Mouse (Mus musculus) heart, embryonic 16.5 days (tissue): ENCODE data around the gene Ntf5. TPM values are rescaled to one million over a fixed set of nuclear protein-coding genes. Genes with fewer than 3 reads are reported as not detected.
"Not testable (repeated sequence)": the region's sequence is repeated elsewhere in the genome, so short reads cannot be mapped to it uniquely, and the experiment has no call there.

ENCODE experiments used
- ATAC-seq: fragments of 200-750 bp; cut with Nextera tagmentation; replicated peaks from 2 replicates; pipeline ENCODE4 v1.8.0; 2017; ENCODE audit warnings: moderate number of reproducible peaks; ENCODE audit not compliant: insufficient read depth, low FRiP score; ENCODE audit errors: extremely low read depth
- H3K27ac ChIP-seq: fragments of 300-500 bp; sonication (generic); 2 replicates; pipeline ENCODE4 v1.5.1; 2014; ENCODE audit warnings: mild to moderate bottlenecking, low read length, control low read depth, moderate library complexity
- H3K27me3 ChIP-seq: fragments of 300-500 bp; sonication (generic); 2 replicates; pipeline ENCODE4 v1.6.1; 2014; ENCODE audit warnings: low read length, mixed read lengths; ENCODE audit not compliant: control insufficient read depth, insufficient read depth
- H3K36me3 ChIP-seq: fragments of 300-500 bp; sonication (generic); 2 replicates; pipeline ENCODE4 v1.6.1; 2014; ENCODE audit not compliant: control insufficient read depth, insufficient read depth
- H3K4me1 ChIP-seq: fragments of 300-500 bp; sonication (generic); 2 replicates; pipeline ENCODE4 v1.6.1; 2014; ENCODE audit warnings: low read length, mixed read lengths; ENCODE audit not compliant: control insufficient read depth, insufficient read depth
- H3K4me2 ChIP-seq: fragments of 300-500 bp; sonication (generic); 2 replicates; pipeline ENCODE4 v1.6.1; 2014; ENCODE audit warnings: low read depth, mild to moderate bottlenecking, control low read depth, low read length
- H3K4me3 ChIP-seq: fragments of 300-500 bp; sonication (generic); 2 replicates; pipeline ENCODE4 v1.5.1; 2014; ENCODE audit warnings: mild to moderate bottlenecking, control low read depth, low read length
- H3K9ac ChIP-seq: fragments of 300-500 bp; sonication (generic); 2 replicates; pipeline ENCODE4 v1.6.1; 2014; ENCODE audit warnings: low read length, control low read depth
- H3K9me3 ChIP-seq: fragments of 300-500 bp; sonication (generic); replicated peaks from 2 replicates; pipeline ENCODE4 v1.6.1; 2016; ENCODE audit warnings: low read length; ENCODE audit not compliant: control insufficient read depth
- WGBS: fragments of 180-500 bp; shearing (Covaris S2); extraction: QIAGEN DNeasy Blood & Tissue Kit; methylation state at CpG from one replicate; pipeline ENCODE4 v1.1.7; 2014; 5-methylcytosine and 5-hydroxymethylcytosine counted together
- polyA plus RNA-seq: library from polyadenylated mRNA; unstranded; fragments of >200 nt; fragmentation: Nextera tagmentation; extraction: Ambion mirVana; gene quantifications from 2 replicates; pipeline ENCODE4 v1.2.1, GENCODE M21; 2015

Ntf5 gene
- polyA plus RNA-seq, 1 experiment from 2014 or later = 1.1 TPM

DNA sequence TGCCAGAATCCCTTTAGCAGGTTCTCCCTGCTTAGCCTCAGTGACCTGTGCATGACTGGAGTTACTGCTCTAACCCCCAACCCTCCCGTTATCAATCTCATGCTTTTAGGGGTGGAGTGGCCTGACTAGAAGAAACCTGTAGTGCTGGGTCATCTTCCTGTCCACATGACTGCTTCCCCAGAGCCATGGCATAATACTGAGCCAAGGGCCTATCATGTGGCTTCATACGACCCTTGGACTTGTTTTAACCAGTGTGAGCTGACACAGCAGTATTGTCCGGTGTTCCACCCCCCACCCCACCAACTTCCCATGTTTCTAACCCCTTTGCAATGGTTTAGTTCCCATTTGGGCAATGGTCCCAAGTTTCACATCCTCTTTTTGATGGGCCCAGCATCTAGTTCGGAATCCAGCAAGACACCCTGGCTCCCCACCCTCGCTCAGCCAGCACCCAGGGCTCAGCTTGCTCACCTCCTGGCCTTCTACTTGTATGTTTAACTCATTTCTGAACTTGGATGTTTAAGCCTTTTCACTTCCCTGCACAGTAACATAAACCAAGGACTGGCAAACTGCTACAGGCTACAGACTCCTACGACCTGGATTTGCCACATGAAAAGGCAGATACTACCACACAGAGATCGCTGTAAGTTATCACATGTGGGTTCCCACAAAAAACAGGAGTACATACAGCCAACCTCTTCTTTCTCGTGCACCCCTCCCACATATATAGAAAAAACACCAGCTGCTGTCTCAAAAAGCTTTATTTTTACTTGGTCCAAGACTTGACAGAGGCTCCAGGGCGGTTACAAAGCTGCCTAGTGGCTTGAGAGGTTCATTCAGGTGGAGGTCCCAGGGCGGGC lies 43.9 kb downstream of the Ntf5 start:
- no peaks in the 10 kb centered on the region for H3K9me3 ChIP-seq
- peaks cover 39% of the 10 kb centered on the region for H3K36me3 ChIP-seq
- H3K9ac ChIP-seq = peak overlapping the region; percentile 92
- no peaks in the 10 kb centered on the region for H3K27me3 ChIP-seq
- H3K4me3 ChIP-seq = peak overlapping the region; percentile 70
- peaks cover 36% of the 10 kb centered on the region for H3K4me1 ChIP-seq
- H3K4me2 ChIP-seq = peak overlapping the region; percentile 71
- WGBS = 46% methylated on average over 10 of the region's 10 CpGs
- no peak for ATAC-seq
- peak overlapping the region; percentile 68 for H3K27ac ChIP-seq

DNA sequence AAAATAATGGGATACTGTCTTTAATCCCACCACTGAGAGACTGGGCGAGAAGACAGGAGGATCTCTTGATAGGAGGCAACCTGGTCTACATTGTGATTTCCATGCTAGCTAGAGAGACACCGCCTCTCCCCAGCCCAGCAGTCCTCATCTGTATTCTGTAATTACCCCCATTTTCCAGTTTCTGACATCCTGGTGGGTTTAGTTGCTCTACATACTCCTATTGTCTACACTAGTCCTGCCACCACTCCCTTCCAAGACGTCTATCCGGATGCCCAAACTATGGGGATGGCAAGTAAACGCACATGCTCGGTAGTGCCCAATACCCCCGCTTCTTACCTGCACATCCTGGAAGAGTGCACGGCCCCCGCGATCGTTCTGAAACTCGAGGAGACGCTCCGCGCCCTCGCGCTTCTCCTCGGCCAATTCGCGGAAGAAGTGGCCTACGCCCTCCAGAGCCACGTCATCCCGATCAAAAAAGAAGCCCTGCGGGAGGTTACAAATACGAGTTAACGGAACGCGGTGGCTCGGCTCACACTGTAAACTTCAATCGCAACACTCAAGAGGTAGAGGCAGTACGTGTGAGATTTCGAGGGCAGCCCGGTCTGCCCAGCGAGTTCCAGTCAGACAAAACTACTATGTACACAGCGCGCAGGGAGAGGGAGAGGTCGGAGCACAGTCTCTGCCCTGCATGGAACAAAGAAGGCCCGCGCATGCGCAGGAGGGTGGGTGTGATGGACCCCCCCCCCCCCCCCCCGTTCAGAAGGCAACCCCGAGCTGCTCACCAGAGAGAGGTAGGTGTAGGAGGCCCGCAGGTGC lies 45.5 kb downstream of the Ntf5 start:
- Histone ChIP-seq H3K27ac (peak overlapping the region; percentile 95), H3K9ac (peak overlapping the region; percentile 92), H3K4me2 (peak overlapping the region; percentile 71), H3K36me3 (peaks cover 44% of the 10 kb centered on the region), H3K4me1 (peaks cover 36% of the 10 kb centered on the region), H3K27me3 (no peaks in the 10 kb centered on the region), H3K9me3 (no peaks in the 10 kb centered on the region), H3K4me3 (peak overlapping the region; percentile 70)
- ATAC-seq = peak; percentile 62
- under 1% methylated on average over 42 of the region's 43 CpGs for WGBS

DNA sequence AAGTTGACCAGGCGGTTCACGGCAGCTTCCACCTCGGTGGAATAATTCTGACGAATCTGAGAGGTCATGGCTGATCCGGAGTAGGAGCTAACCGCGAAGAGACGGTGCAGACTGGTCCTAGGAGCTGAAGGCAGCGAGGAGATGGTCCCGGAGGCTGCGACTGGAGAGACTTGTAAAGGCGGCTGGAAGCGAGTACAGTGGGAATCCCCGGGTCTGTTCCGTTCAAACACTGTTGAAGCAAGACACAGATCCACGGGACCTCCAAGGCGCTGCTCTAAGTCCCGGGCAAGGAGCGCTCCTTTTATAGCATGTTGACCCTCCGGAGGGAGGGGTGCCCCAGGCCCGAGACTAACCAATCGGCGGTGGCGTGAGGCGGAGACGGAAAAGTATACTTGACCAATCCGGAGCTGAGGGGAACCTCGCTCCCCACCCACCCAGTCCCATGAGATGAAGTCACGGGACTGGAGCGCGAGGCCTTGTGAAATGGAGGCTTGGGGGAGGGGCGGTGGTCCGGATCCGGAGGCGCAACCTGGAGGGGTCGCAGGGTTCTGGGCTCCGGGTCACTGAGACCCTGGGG lies 46.2 kb downstream of the Ntf5 start, which contains the start of gene Ftl1:
Gene Ftl1 (minus strand): TSS at position 321 of the 577 bp plus-strand sequence.
- peak within 1 kb of the TSS; percentile 95 for H3K27ac ChIP-seq
- under 1% methylated on average over 25 of the region's 37 CpGs for WGBS
- H3K27me3 ChIP-seq, H3K9me3 ChIP-seq: not testable (repeated sequence)
- peak within 1 kb of the TSS; percentile 92 for H3K9ac ChIP-seq
- H3K4me1 ChIP-seq = peaks cover 36% of the 10 kb centered on the region
- H3K4me2 ChIP-seq = peak within 1 kb of the TSS; percentile 74
- peak; percentile 95 for ATAC-seq
- peaks cover 39% of the 10 kb centered on the region for H3K36me3 ChIP-seq
- peak within 1 kb of the TSS; percentile 70 for H3K4me3 ChIP-seq

DNA sequence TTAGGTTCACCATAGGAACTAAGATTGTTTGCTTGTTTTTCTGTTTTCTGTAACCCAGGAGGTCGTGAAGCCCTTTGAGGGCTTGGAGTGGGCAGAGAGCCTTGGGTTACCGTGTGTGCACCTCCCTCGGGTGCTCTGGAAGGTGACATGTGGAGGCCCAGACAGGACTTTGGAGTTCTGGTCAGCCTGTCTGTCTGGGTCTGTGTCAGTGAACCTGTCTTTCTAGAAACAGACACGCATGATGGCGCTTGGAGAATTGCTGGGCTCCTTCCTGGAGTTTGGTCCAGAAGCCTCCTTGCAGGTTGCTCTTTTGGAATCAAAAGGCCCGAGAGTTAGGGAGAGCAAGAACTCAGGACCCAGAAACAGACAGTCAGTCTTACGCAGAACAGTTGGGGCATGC lies 46.9 kb downstream of the Ntf5 start:
- no peak for ATAC-seq
- H3K4me1 ChIP-seq = peaks cover 36% of the 10 kb centered on the region

DNA sequence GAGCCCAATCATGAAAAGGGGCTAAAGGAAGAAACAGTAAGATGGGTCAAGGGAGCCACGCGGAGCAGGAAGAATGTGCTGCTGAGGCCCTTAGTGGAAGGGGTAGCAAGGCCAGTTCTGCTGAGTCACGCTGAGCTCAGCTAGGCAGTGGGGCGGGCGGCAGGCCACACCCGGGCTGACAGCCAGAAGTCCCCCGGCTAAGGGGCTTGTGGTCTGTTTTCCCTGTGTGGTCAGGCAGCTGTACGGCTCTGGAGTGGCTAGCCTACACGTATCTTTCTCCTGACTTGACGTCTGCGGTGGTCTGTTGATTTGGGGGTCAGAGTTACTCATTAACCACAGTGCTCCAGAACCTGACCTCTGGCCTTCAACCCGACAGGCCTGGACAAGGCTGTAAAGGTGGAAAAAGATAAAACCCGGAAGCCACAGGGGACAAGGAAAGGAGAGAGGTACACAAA lies 47.4 kb downstream of the Ntf5 start:
- H3K9ac ChIP-seq = peak overlapping the region; percentile 75
- peak overlapping the region; percentile 21 for H3K4me2 ChIP-seq
- WGBS = 9% methylated on average over 13 of the region's 13 CpGs
- peak overlapping the region; percentile 90 for H3K27ac ChIP-seq
- H3K27me3 ChIP-seq = no peaks in the 10 kb centered on the region
- peaks cover 40% of the 10 kb centered on the region for H3K4me1 ChIP-seq
- no peak overlapping the region; the same call in 1 of the 2 replicates for H3K4me3 ChIP-seq
- no peaks in the 10 kb centered on the region for H3K9me3 ChIP-seq
- peaks cover 31% of the 10 kb centered on the region for H3K36me3 ChIP-seq
- 0 out of 2 replicates have a peak, but pooled peaks have one; percentile 5 for ATAC-seq

More for the DNA sequence above, 46.9 kb downstream of the Ntf5 start:
- Histone ChIP-seq H3K27ac (peak overlapping the region; percentile 90), H3K9ac (peak overlapping the region; percentile 75), H3K27me3 (no peaks in the 10 kb centered on the region), H3K36me3 (peaks cover 32% of the 10 kb centered on the region), H3K4me3 (peak overlapping the region; percentile 70), H3K4me2 (peak overlapping the region; percentile 74), H3K9me3 (no peaks in the 10 kb centered on the region)
- 67% methylated on average over 7 of the region's 7 CpGs for WGBS

DNA sequence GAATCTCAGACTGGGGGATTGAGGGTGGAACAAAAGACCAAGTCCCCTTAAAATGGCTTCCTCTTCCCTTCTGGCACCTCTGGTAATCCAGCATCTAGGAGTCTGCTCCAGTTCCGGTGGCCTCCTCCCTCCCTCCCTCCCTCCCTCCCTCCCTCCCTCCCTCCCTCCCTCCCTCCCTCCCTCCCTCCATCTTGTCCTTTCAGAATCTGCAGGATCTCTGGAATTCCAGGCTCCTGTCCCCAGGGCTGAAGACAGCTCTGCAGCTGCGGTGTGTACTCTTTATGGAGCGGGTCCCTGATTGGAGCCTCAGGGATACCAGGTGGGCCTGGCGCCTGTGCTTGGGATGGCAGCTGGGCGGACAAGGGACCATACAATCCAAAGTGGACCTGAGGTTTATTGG lies 47.8 kb downstream of the Ntf5 start:
- Histone ChIP-seq H3K4me2 (peak overlapping the region; percentile 21; the same call in 1 of the 2 replicates), H3K36me3 (peaks cover 31% of the 10 kb centered on the region), H3K27ac (peak overlapping the region; percentile 90), H3K9me3 (no peaks in the 10 kb centered on the region), H3K4me3 (no peak overlapping the region), H3K9ac (peak overlapping the region; percentile 75; the same call in 1 of the 2 replicates), H3K27me3 (no peaks in the 10 kb centered on the region), H3K4me1 (peaks cover 40% of the 10 kb centered on the region)
- ATAC-seq = no peak
- 50% methylated on average over 5 of the region's 5 CpGs for WGBS

DNA sequence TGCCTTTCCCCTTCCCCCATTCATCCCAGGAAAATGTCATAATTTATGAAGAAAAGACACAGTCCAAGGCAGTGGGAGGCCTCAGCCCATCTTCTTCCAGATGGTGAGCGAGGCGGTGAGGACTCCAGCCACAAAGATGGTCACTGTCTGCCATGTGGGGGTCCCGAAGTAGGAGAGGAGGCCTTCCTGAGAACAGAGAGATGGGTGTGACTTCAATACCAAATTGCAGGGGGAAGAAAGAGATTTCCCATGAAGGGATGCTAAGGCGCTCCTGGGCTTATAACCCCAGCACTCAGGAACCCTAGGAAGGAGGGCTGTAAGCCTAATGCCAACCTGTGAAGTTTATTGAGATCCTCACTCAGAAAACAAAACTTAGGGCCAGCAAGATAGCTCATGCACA lies 48.3 kb downstream of the Ntf5 start:
- 93% methylated on average over 4 of the region's 4 CpGs for WGBS
- Histone ChIP-seq H3K9ac (no peak overlapping the region), H3K27me3 (no peaks in the 10 kb centered on the region), H3K36me3 (peaks cover 31% of the 10 kb centered on the region), H3K9me3 (no peaks in the 10 kb centered on the region), H3K27ac (no peak overlapping the region; the same call in 1 of the 2 replicates), H3K4me3 (no peak overlapping the region), H3K4me1 (peaks cover 35% of the 10 kb centered on the region), H3K4me2 (no peak overlapping the region)
- no peak for ATAC-seq

DNA sequence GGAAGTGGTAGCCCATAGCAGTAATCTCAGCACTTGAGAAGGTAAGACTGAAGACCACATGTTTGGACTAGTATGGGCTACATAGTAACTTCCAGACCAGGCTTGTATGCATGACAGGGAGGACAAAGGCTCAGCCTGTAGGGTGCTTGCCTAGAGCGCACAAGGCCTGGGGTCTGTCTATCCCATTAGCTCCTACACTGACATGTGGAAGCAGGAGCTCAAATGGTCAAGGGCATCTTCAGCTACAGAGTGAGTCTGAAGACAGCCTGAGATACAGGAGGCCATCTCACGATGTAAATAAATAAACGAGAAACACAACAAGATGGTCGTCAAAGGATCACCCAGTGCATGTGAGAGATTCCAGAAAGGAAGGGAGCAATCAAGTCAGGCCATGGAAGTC lies 48.8 kb downstream of the Ntf5 start:
- H3K36me3 ChIP-seq = peaks cover 28% of the 10 kb centered on the region
- H3K4me3 ChIP-seq = no peak overlapping the region
- H3K4me1 ChIP-seq = peaks cover 33% of the 10 kb centered on the region
- H3K9me3 ChIP-seq = no peaks in the 10 kb centered on the region
- H3K27ac ChIP-seq = no peak overlapping the region
- no peaks in the 10 kb centered on the region for H3K27me3 ChIP-seq
- no peak overlapping the region for H3K9ac ChIP-seq
- H3K4me2 ChIP-seq = no peak overlapping the region
- no peak for ATAC-seq
- 88% methylated on average over 4 of the region's 4 CpGs for WGBS
